Mouse (Mus musculus): ENCODE data around the gene Mrpl44. TPM values are rescaled to one million over a fixed set of nuclear protein-coding genes. Genes with fewer than 3 reads are reported as not detected.

Gene Mrpl44
- polyA plus RNA-seq, 1 experiment from 2014 or later, result 60.8 TPM

GRCm38 (mm10) chr1:79815446-79815845, 39.6 kb downstream of the Mrpl44 start:
- H3K4me1 ChIP-seq (ENCODE audit: control insufficient read depth, insufficient read depth, low read length), result no peaks in the 10 kb centered on the region
- H3K4me3 ChIP-seq (ENCODE audit: low read depth, low read length), result no peak overlapping the region
- 93% methylated on average over 3 of the region's 3 CpGs for WGBS
- H3K27ac ChIP-seq (ENCODE audit: low read depth, low read length), result no peak overlapping the region
- H3K4me2 ChIP-seq, result no peak overlapping the region
- H3K9ac ChIP-seq (ENCODE audit: low read length), result no peak overlapping the region
- no peaks in the 10 kb centered on the region for H3K27me3 ChIP-seq (ENCODE audit: control insufficient read depth, insufficient read depth, low read length)
- ATAC-seq (ENCODE audit: low FRiP score) (no peak), DNase-seq (ENCODE audit: low spot score, missing footprints) (no peak)
- H3K9me3 ChIP-seq (ENCODE audit: control insufficient read depth, low read length), result no peaks in the 10 kb centered on the region
- H3K36me3 ChIP-seq (ENCODE audit: control insufficient read depth, insufficient read depth, low read length), result no peaks in the 10 kb centered on the region

- Histone ChIP-seq H3K4me2 (no peak overlapping the region), H3K27ac (ENCODE audit: low read depth, low read length) (no peak overlapping the region), H3K27me3 (ENCODE audit: control insufficient read depth, insufficient read depth, low read length) (no peaks in the 10 kb centered on the region), H3K36me3 (ENCODE audit: control insufficient read depth, insufficient read depth, low read length) (no peaks in the 10 kb centered on the region), H3K9me3 (ENCODE audit: control insufficient read depth, low read length) (no peaks in the 10 kb centered on the region), H3K9ac (ENCODE audit: low read length) (no peak overlapping the region), H3K4me3 (ENCODE audit: low read depth, low read length) (no peak overlapping the region), H3K4me1 (ENCODE audit: control insufficient read depth, insufficient read depth, low read length) (no peaks in the 10 kb centered on the region)
- no peak for DNase-seq (ENCODE audit: low spot score, missing footprints)
- WGBS, result 93% methylated on average over 11 of the region's 11 CpGs
- ATAC-seq (ENCODE audit: low FRiP score), result no peak
Measured at GRCm38 (mm10) chr1:79819296-79819879, 43.6 kb downstream of the Mrpl44 start.

- 85% methylated on average over 13 of the region's 13 CpGs for WGBS
Measured at GRCm38 (mm10) chr1:79822806-79823525, 47.1 kb downstream of the Mrpl44 start.

GRCm38 (mm10) chr1:79823951-79824633, 48.3 kb downstream of the Mrpl44 start:
- Histone ChIP-seq H3K27ac (ENCODE audit: low read depth, low read length) (no peak overlapping the region), H3K27me3 (ENCODE audit: control insufficient read depth, insufficient read depth, low read length) (no peaks in the 10 kb centered on the region), H3K4me3 (ENCODE audit: low read depth, low read length) (no peak overlapping the region), H3K4me2 (no peak overlapping the region), H3K9ac (ENCODE audit: low read length) (no peak overlapping the region), H3K4me1 (ENCODE audit: control insufficient read depth, insufficient read depth, low read length) (no peaks in the 10 kb centered on the region), H3K36me3 (ENCODE audit: control insufficient read depth, insufficient read depth, low read length) (no peaks in the 10 kb centered on the region), H3K9me3 (ENCODE audit: control insufficient read depth, low read length) (no peaks in the 10 kb centered on the region)
- DNase-seq (ENCODE audit: low spot score, missing footprints), result no peak
- no peak for ATAC-seq (ENCODE audit: low FRiP score)
- WGBS, result 81% methylated on average over 14 of the region's 14 CpGs

More at GRCm38 (mm10) chr1:79822806-79823525, 47.1 kb downstream of the Mrpl44 start:
- no peak overlapping the region for H3K4me3 ChIP-seq (ENCODE audit: low read depth, low read length)
- H3K36me3 ChIP-seq (ENCODE audit: control insufficient read depth, insufficient read depth, low read length), result no peaks in the 10 kb centered on the region
- H3K4me1 ChIP-seq (ENCODE audit: control insufficient read depth, insufficient read depth, low read length), result no peaks in the 10 kb centered on the region
- no peak overlapping the region for H3K27ac ChIP-seq (ENCODE audit: low read depth, low read length)
- H3K9ac ChIP-seq (ENCODE audit: low read length), result no peak overlapping the region
- H3K9me3 ChIP-seq (ENCODE audit: control insufficient read depth, low read length), result no peaks in the 10 kb centered on the region
- ATAC-seq (ENCODE audit: low FRiP score), result no peak
- no peaks in the 10 kb centered on the region for H3K27me3 ChIP-seq (ENCODE audit: control insufficient read depth, insufficient read depth, low read length)
- no peak overlapping the region for H3K4me2 ChIP-seq
- no peak for DNase-seq (ENCODE audit: low spot score, missing footprints)

Other genes with a start within 250 kb of the Mrpl44 start
- 0.04 and 0.06 TPM in 2 replicates for gene Ap1s3, start 104.0 kb upstream of the Mrpl44 start, polyA plus RNA-seq (2014; fragmentation: Nextera tagmentation; extraction: Ambion mirVana)
- 47.1 and 49.1 TPM in 2 replicates for gene Wdfy1, start 125 bp downstream of the Mrpl44 start, polyA plus RNA-seq (2014; fragmentation: Nextera tagmentation; extraction: Ambion mirVana)
- 63.8 and 70.3 TPM in 2 replicates for gene Serpine2, start 85.2 kb downstream of the Mrpl44 start, polyA plus RNA-seq (2014; fragmentation: Nextera tagmentation; extraction: Ambion mirVana)